Mouse (Mus musculus) kidney, embryonic 15.5 days (tissue): ENCODE data around the gene Carmil3. TPM values are rescaled to one million over a fixed set of nuclear protein-coding genes. Genes with fewer than 3 reads are reported as not detected.

Experiments used
- ATAC-seq: fragments of 200-750 bp; cut with Nextera tagmentation; replicated peaks from 2 replicates; pipeline ENCODE4 v1.8.0; 2017; ENCODE audit warnings: moderate TSS enrichment; ENCODE audit not compliant: low FRiP score
- H3K27ac ChIP-seq: fragments of 300-500 bp; sonication (generic); 2 replicates; pipeline ENCODE4 v1.5.1; 2015; ENCODE audit warnings: mild to moderate bottlenecking, inconsistent platforms
- H3K27me3 ChIP-seq: fragments of 300-500 bp; sonication (generic); 2 replicates; pipeline ENCODE4 v1.6.1; 2015; ENCODE audit warnings: inconsistent platforms
- H3K36me3 ChIP-seq: fragments of 300-500 bp; sonication (generic); 2 replicates; pipeline ENCODE4 v1.6.1; 2015; ENCODE audit warnings: inconsistent platforms
- H3K4me1 ChIP-seq: fragments of 300-500 bp; sonication (generic); 2 replicates; pipeline ENCODE4 v1.6.1; 2015; ENCODE audit warnings: inconsistent platforms
- H3K4me2 ChIP-seq: fragments of 300-500 bp; sonication (generic); 2 replicates; pipeline ENCODE4 v1.6.1; 2015; ENCODE audit warnings: moderate library complexity, mild to moderate bottlenecking, inconsistent platforms
- H3K4me3 ChIP-seq: fragments of 300-500 bp; sonication (generic); replicated peaks from 2 replicates; pipeline ENCODE4 v1.5.1; 2015; ENCODE audit warnings: mild to moderate bottlenecking, inconsistent platforms
- H3K9ac ChIP-seq: fragments of 300-500 bp; sonication (generic); 2 replicates; pipeline ENCODE4 v1.6.1; 2015; ENCODE audit warnings: mild to moderate bottlenecking, inconsistent platforms
- H3K9me3 ChIP-seq: fragments of 300-500 bp; sonication (generic); replicated peaks from 2 replicates; pipeline ENCODE4 v1.6.1; 2016; ENCODE audit warnings: inconsistent platforms
- WGBS: fragments of 180-500 bp; shearing (Covaris S2); methylation state at CpG from one replicate; pipeline ENCODE4 v1.1.7; 2015; ENCODE audit warnings: mixed read lengths; 5-methylcytosine and 5-hydroxymethylcytosine counted together
- polyA plus RNA-seq: library from polyadenylated mRNA; unstranded; fragments of >200 nt; fragmentation: Nextera tagmentation; extraction: Ambion mirVana; gene quantifications from 2 replicates; pipeline ENCODE4 v1.2.1, GENCODE M21; 2015

Carmil3 gene
- polyA plus RNA-seq, 1 experiment from 2014 or later: 2.9 TPM

DNA sequence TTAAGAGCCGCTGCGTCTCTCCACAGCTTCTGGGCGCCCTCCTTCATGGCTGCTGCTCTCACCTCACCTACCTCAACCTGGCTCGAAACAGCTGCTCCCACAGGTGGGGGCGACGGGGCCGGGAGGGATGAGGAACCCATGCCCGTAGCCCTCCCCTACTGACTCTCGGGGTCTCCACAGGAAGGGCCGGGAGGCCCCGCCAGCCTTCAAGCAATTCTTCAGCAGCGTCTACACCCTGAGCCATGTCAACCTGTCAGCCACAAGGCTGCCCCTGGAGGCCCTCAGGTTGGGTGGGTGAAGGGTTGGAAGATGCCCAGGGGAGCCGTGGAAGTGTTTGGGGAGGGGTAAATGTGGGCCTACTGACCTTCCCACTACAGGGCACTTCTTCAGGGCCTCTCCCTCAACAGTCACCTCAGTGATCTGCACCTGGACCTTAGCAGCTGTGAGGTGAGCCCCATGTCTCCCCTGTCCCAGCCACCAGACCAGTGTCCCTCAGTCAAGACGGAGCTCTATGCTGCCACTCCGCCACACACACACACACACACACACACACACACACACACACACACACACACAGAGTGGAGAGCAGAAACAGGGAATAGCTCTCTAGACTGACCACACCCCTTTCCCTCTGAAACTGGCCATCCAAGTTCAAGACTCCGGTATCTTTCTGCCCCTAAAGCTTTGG is 6.5 kb downstream of the Carmil3 start:
- peaks cover 10% of the 10 kb centered on the region for H3K4me1 ChIP-seq
- WGBS: 72% methylated on average over 16 of the region's 16 CpGs
- H3K27ac ChIP-seq: no peak overlapping the region
- no peak overlapping the region for H3K9ac ChIP-seq
- H3K4me3 ChIP-seq: no peak overlapping the region
- no peaks in the 10 kb centered on the region for H3K9me3 ChIP-seq
- no peaks in the 10 kb centered on the region for H3K36me3 ChIP-seq
- no peak for ATAC-seq
- no peak overlapping the region for H3K4me2 ChIP-seq
- no peaks in the 10 kb centered on the region for H3K27me3 ChIP-seq

DNA sequence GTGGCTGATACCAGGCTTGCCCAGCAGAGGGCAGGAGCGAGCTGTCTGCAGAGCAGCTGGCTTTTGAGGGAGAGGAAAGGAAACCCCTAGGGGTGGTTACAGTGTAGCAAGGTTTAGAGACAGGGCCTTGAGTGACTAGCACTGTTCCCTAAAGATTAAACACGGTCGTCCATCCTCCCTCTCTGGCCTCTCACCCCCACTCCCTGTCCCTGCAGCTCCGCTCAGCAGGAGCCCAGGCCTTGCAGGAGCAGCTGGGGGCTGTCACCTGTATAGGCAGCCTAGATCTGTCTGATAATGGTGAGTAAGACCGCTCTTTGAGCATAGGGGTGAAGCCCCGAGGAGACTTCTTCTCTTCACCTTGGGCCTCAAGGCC is 7.0 kb downstream of the Carmil3 start:
- no peak overlapping the region for H3K4me2 ChIP-seq
- H3K27ac ChIP-seq: no peak overlapping the region
- no peaks in the 10 kb centered on the region for H3K9me3 ChIP-seq
- H3K9ac ChIP-seq: no peak overlapping the region
- H3K27me3 ChIP-seq: no peaks in the 10 kb centered on the region
- no peaks in the 10 kb centered on the region for H3K36me3 ChIP-seq
- peaks cover 8% of the 10 kb centered on the region; the same call in 1 of the 2 replicates for H3K4me1 ChIP-seq
- 16% methylated on average over 6 of the region's 6 CpGs for WGBS
- ATAC-seq: peak; percentile 68
- no peak overlapping the region for H3K4me3 ChIP-seq

DNA sequence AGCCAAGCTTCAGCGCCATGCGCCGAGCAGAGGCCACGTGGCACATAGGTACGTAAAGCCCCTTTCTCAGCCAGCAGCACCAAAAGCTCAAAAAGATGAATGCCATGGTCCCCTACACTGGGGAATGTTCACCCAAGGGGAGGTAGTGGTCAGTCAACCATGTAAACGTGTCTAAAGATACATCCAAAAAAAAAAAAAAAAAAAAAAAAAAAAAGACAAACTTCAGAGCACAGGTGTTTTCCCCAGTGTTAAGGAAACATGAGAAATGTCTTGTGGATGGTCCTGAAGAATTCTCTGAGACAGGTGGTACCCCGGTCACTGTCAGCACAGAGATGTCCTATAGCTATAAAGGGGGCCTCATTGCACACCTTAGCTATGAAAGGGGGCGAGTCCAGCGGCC is 15.2 kb downstream of the Carmil3 start:
- no peak overlapping the region for H3K4me3 ChIP-seq
- no peak overlapping the region for H3K4me2 ChIP-seq
- WGBS: 73% methylated on average over 9 of the region's 9 CpGs
- 0 out of 2 replicates have a peak, but pooled peaks cover 3% of the 10 kb centered on the region for H3K27me3 ChIP-seq
- no peak overlapping the region for H3K27ac ChIP-seq
- H3K9me3 ChIP-seq: no peaks in the 10 kb centered on the region
- H3K9ac ChIP-seq: no peak overlapping the region
- H3K4me1 ChIP-seq: peaks cover 5% of the 10 kb centered on the region; the same call in 1 of the 2 replicates
- H3K36me3 ChIP-seq: no peaks in the 10 kb centered on the region
- ATAC-seq: no peak

DNA sequence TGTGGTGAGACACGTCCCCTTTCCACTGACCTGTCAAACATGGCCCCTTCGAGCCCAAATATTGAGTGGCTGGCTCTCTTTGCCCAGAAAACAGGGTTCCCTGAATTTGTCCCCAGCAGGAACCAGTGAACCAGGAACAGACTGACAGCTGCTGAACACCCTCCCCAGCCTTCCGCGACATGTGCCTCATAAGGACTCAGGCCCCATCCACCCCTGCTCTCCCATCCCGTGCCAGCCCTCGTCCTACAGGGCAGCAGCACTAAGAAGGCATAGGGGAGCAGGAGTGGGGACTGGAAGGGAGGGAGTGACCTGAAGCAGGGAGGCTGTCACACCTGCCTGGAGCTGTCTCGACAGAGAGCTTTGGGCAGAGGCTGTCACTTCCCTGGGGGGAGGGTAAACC is 17.4 kb downstream of the Carmil3 start:
- 44% methylated on average over 7 of the region's 7 CpGs for WGBS

DNA sequence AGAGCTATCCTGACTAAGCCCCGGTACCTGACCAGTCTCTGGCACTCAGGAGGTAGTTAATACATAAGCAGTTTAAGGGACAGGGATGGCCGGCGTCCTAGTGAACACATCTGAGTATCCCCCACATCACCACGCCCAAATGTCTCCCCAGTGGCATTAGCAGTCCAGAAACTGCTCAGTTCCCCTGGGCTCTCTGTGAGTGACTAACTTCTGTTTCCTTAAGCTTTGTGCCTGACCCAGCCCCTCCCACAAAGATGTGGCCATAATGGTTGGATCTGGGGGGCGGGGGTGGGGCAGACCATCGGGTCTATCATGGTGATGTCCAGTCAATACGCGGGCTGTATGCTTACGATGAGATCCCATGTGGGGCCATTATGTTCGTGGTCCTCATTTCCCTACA is 19.1 kb downstream of the Carmil3 start:
- 75% methylated on average over 10 of the region's 10 CpGs for WGBS
- Histone ChIP-seq H3K27me3 (peaks cover 14% of the 10 kb centered on the region; the same call in 1 of the 2 replicates), H3K4me3 (no peak overlapping the region), H3K27ac (no peak overlapping the region), H3K4me2 (no peak overlapping the region), H3K4me1 (peaks cover 10% of the 10 kb centered on the region; the same call in 1 of the 2 replicates), H3K9me3 (no peaks in the 10 kb centered on the region), H3K36me3 (no peaks in the 10 kb centered on the region), H3K9ac (no peak overlapping the region)
- no peak for ATAC-seq

More for the DNA sequence above, 17.4 kb downstream of the Carmil3 start:
- Histone ChIP-seq H3K4me1 (peaks cover 10% of the 10 kb centered on the region; the same call in 1 of the 2 replicates), H3K36me3 (no peaks in the 10 kb centered on the region), H3K9ac (no peak overlapping the region), H3K4me2 (no peak overlapping the region), H3K27ac (no peak overlapping the region), H3K9me3 (no peaks in the 10 kb centered on the region), H3K27me3 (peaks cover 14% of the 10 kb centered on the region; the same call in 1 of the 2 replicates), H3K4me3 (no peak overlapping the region)
- no peak for ATAC-seq

DNA sequence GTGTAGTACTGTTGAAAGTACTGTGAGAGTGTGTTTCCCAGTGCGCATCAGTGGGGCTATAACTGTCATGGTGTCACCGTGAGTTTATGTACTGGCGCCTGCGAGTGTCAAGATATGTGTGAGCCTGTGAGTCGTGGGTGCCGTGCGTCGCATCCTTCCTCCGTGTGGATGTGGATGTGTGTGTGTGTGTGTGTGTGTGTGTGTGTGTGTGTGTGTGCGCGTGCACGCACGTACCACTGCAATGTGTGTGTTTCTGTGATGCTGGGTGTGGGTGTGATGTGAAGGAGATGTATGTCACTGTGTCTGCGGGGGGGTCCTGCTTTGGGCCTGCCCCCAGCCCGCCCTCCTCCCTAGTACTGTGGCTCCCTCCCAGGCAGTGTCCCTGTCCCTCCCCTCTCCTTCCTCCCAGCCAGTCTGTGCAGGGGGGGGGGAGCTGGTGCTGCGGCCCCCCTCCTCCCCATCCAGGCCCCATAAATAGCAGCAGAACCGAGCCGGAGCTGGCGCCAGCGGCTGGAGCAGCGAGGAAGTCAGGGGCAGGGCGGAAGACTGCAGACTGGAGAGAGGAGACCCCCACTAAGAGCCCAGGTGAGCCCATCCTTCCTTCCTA is 19.8 kb downstream of the Carmil3 start, which contains the start of gene Cpne6:
TSS of gene Cpne6 (plus strand) at position 321 of the 607 bp plus-strand sequence.
- Histone ChIP-seq H3K9ac (no peak within 1 kb of the TSS), H3K9me3 (no peaks in the 10 kb centered on the region), H3K36me3 (no peaks in the 10 kb centered on the region), H3K4me1 (peaks cover 10% of the 10 kb centered on the region; the same call in 1 of the 2 replicates), H3K27me3 (peaks cover 14% of the 10 kb centered on the region; the same call in 1 of the 2 replicates), H3K4me2 (no peak within 1 kb of the TSS), H3K27ac (no peak within 1 kb of the TSS), H3K4me3 (no peak within 1 kb of the TSS)
- WGBS: 64% methylated on average over 22 of the region's 22 CpGs
- ATAC-seq: 0 out of 2 replicates have a peak, but pooled peaks have one; percentile 4

DNA sequence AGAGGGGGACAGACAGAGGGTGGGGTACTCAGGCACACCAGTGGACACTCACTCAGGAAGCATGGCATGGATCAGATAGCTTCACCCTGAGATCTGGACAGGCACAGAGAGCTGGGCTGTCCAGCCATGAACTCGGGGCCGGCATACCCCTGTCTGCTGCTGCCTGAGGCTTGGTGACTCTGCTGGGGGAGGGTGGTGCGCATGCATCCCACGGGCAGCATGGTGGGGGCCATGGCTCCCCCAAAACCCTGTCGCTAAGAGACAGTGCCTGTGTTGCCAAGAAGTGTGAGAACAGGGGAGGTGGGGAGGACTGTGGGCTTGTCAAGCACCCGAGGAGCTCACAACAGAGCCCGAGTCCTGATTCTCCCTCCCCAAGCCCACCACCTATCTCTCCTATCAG is 20.6 kb downstream of the Carmil3 start:
- no peak overlapping the region for H3K27ac ChIP-seq
- H3K36me3 ChIP-seq: no peaks in the 10 kb centered on the region
- H3K4me2 ChIP-seq: no peak overlapping the region
- H3K4me3 ChIP-seq: no peak overlapping the region
- peaks cover 14% of the 10 kb centered on the region for H3K27me3 ChIP-seq
- peaks cover 10% of the 10 kb centered on the region; the same call in 1 of the 2 replicates for H3K4me1 ChIP-seq
- 46% methylated on average over 7 of the region's 7 CpGs for WGBS
- ATAC-seq: 0 out of 2 replicates have a peak, but pooled peaks have one; percentile 23
- no peak overlapping the region for H3K9ac ChIP-seq
- no peaks in the 10 kb centered on the region for H3K9me3 ChIP-seq

DNA sequence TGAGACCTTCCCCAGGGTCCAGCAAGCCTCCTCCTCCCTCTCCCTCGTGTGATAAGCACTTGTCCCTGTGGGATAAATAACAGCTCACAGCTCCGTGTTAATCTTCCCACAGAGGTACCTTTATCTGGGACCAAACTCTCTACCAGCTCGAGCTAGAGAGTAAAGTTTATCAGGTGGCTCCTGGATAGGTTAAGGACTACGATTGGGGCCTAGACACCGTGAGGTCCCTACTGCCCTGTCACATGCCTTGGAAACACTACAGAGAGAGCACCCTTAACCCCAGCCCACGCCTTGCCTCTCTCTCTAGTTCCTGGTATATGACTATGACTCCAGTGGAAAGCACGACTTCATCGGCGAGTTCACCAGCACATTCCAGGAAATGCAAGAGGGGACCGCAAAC is 23.5 kb downstream of the Carmil3 start:
- ATAC-seq: no peak
- no peak overlapping the region for H3K4me2 ChIP-seq
- no peak overlapping the region for H3K27ac ChIP-seq
- H3K9ac ChIP-seq: no peak overlapping the region
- peaks cover 26% of the 10 kb centered on the region for H3K27me3 ChIP-seq
- no peaks in the 10 kb centered on the region for H3K9me3 ChIP-seq
- H3K4me1 ChIP-seq: peaks cover 10% of the 10 kb centered on the region; the same call in 1 of the 2 replicates
- no peaks in the 10 kb centered on the region for H3K36me3 ChIP-seq
- 64% methylated on average over 10 of the region's 10 CpGs for WGBS
- H3K4me3 ChIP-seq: no peak overlapping the region

DNA sequence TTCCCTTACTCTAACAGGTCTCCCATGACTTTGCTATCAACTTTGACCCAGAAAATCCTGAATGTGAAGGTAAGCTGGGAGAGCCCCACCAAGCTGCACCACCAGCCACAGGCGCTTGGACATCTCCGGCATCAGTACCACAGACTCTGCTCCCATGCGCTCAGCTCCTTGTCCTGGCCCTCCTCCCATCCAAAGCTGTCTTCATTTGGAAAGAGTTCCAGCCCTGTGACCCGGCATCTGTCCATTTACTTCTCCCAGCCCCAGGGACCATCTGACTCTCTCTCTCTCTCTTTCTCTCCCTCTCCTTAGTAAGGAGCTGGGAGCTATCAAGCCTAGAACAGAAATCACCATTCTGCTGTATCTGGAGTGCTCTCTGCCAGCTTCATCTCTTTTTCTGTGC is 25.4 kb downstream of the Carmil3 start:
- Histone ChIP-seq H3K9ac (no peak overlapping the region), H3K27ac (no peak overlapping the region), H3K4me1 (peaks cover 10% of the 10 kb centered on the region), H3K4me3 (no peak overlapping the region), H3K27me3 (peaks cover 40% of the 10 kb centered on the region), H3K4me2 (no peak overlapping the region), H3K9me3 (no peaks in the 10 kb centered on the region), H3K36me3 (no peaks in the 10 kb centered on the region)
- ATAC-seq: no peak
- WGBS: 85% methylated on average over 4 of the region's 4 CpGs

DNA sequence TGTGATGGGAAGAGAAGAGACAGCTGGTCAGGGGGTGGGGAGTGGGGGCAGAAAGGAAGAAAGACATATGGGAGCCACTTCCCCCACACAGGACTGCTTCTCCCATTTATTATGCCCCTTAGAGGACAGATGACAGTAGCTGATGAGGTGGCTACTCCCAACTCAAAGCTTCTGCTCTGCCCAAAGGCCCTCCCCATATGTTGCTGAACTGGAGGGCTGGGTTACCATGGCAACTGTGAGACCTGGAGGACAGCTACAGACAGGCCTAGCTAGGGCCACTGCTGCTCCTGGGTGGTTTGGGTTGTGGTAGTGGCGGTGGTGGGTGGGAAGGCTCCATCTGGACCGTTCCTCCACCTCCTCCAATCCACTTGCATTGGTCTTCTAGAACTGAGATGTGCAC is 28.4 kb downstream of the Carmil3 start:
- Histone ChIP-seq H3K4me1 (peaks cover 12% of the 10 kb centered on the region), H3K4me3 (no peak overlapping the region), H3K9me3 (no peaks in the 10 kb centered on the region), H3K27ac (no peak overlapping the region), H3K36me3 (no peaks in the 10 kb centered on the region), H3K4me2 (no peak overlapping the region), H3K27me3 (peaks cover 57% of the 10 kb centered on the region), H3K9ac (no peak overlapping the region)
- WGBS: 46% methylated on average over 2 of the region's 2 CpGs
- ATAC-seq: no peak

DNA sequence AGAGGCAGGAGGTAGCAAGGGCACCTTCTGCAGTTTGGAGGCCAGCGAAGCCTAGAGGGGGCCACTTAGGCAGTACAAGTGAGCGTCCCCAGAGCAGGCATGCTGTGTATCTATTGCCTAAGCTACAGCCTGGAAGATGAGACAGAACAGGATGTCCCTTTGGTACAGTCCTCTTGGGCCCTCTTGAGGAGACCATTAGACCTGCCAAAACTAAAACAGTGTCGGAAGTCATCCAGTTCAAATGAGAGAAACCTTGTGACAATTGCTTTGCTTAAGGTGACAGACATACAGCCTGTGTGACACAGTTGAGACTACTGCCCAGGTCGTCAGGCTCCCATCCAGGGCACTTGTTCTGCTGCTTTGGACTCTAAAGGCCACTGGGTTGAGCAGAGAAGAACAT is 29.2 kb downstream of the Carmil3 start:
- H3K36me3 ChIP-seq: no peaks in the 10 kb centered on the region
- H3K9ac ChIP-seq: no peak overlapping the region
- H3K4me2 ChIP-seq: no peak overlapping the region
- H3K4me3 ChIP-seq: no peak overlapping the region
- H3K27me3 ChIP-seq: peaks cover 64% of the 10 kb centered on the region
- H3K27ac ChIP-seq: no peak overlapping the region
- peaks cover 12% of the 10 kb centered on the region for H3K4me1 ChIP-seq
- ATAC-seq: no peak
- H3K9me3 ChIP-seq: no peaks in the 10 kb centered on the region
- WGBS: 65% methylated on average over 4 of the region's 4 CpGs
